Mouse (Mus musculus) ovary, postnatal 14 days (tissue): ENCODE measurements around the gene Nfatc2ip.

ENCODE experiments used
- DNase-seq: peaks from one replicate; pipeline ENCODE4 v3.0.0; 2022; ENCODE audit warnings: low spot score

The Nfatc2ip gene

DNA sequence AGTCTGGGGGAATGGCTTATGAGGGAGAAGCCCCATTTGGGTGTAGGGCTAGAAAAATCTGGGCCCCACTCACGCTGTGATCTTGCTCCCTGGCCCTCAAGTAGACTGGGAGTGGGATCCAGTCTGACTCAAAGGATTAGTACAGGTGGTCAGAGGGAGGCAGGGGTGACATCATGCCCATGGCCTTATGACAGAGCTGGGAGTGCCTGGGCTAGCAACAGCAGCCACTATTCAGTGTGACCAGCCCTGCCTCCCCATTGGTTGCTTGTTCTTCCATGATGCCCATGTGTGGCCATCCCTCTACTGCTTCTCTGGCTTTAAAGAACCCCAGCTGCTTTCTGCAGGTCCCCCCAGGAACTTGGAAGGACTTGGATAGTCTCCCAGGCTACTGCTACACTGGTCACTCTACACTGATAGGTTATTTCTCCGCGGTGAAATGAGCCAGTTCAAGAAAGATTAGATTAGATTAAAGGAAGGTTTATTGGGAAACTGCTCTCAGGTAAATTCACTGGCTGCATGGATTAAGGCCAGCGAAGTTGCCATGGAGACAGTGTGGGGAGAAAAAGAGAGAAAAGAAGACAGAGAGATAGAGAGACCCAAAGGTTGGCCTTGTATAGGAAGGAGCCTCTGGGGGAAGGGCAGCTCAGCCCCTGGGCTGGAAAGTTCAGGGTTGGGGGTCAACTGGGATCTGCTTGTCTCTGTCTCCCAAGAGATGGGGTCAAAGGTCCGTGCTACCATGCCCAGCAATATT lies 40.5 kb downstream of the Nfatc2ip start:
- no peak for DNase-seq

DNA sequence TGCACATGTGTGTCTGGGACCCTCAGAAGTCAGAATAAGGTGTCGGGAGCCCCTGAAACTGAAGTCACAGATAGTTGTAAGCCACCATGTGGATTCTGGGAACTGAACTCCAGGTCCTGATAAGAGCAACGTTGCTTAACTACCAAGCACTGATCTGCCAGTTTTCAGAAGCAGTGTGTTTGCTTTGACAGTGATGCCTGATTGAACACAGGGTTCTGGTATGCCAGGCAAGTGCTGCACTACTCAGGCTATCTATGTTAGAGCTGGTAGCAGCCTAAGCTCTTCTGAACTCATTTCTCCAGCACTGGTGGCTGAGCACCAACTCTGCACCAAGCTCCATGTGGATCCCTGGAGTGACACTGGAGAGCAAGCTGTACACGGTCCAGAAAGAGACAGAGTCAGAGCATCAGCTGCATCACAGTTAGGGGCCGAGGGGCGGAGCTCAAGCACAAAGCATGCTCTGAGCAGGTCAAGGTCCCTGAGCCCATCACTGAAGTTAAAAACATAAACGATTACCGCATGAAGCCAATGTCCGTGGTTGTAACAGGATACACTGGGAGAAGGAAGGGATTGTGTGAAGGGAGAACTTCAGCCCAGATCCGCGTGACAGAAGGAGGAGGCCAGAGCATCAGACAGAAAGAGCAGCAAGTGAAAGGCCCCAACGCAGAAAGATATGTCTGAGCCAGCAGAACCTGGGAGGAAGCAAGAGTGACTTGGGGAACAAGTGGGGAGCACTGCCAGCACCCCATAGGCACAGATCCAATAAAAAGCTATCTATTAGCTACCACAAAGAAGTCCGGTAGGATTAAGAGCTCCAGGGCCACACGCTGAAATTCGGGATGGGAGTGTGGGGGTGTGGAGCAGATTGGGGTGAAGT lies 41.6 kb downstream of the Nfatc2ip start:
- DNase-seq: no peak

DNA sequence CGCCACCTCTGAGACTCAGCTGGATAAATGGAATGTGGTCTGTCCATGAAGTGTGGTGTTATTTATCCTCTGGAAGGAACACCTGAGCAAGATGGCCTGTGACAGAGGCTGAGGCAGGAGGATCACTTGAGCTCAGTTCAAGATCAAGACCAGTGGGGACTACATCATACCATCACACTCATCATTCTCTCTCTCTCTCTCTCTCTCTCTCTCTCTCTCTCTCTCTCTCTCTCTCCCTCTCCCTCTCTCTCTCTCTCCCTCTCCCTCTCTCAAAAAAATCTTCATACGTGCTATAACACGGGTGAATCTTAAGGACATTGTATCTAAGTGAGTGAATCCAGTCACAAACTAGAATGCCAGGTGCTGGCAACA lies 42.6 kb downstream of the Nfatc2ip start:
- DNase-seq: no peak

DNA sequence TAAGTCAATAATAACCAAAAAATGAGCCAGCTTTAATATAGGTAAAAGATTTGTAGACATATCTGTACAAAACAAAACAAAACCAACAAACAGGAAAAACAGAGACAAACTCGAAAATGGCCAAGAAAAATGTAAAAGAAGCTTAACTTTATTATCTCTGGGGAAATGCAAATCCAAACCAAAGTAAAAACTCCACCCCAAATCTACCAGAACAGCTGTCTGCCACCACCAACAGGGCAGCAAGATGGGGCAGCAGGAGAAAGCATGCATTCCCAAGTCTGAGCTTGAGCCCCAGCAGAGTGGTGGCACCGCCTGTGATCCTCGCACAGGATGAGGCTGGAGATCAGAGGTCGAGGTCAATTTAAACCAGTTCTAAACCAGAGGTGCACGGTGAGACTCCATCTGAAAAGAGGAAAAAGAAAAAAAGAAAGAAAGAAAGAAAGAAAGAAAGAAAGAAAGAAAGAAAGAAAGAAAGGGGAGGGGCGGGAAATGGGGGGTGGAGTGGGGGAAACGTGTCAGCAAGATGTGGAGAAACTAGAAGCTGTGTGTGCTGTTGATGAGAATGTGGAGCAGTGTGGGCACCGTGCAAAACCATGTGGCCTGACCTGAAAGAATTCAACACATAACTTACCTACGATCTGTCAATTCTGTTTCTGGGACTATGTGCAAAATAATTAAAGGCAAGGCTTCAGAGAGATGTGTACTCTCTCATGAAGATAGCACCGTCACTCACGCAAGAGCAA lies 43.1 kb downstream of the Nfatc2ip start:
- no peak for DNase-seq

DNA sequence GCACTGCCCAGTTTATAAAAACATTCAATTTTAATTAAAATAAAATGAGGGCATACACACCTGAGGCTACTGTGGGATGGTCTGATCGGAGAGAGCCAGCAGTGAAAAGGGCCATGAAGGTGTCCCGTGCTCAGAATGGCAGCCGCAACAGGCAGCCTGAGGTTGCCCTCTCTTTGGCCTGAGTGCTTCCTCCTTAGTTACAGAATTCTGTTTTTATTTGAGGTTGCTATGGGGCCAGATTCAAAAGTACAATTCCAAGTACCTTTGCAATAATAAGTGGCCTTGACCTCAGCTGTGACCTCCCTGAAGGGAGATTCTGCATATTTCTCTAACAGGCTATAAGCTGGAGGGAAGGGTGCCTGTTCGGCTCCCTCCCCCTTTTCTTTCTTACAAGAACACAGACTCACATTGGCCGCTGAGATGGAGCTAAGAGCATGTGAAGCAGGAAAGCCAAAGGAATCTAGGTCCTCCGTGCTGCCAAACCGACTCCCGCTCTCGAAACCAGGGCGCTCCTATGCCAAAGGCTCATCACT lies 45.1 kb downstream of the Nfatc2ip start:
- no peak for DNase-seq

DNA sequence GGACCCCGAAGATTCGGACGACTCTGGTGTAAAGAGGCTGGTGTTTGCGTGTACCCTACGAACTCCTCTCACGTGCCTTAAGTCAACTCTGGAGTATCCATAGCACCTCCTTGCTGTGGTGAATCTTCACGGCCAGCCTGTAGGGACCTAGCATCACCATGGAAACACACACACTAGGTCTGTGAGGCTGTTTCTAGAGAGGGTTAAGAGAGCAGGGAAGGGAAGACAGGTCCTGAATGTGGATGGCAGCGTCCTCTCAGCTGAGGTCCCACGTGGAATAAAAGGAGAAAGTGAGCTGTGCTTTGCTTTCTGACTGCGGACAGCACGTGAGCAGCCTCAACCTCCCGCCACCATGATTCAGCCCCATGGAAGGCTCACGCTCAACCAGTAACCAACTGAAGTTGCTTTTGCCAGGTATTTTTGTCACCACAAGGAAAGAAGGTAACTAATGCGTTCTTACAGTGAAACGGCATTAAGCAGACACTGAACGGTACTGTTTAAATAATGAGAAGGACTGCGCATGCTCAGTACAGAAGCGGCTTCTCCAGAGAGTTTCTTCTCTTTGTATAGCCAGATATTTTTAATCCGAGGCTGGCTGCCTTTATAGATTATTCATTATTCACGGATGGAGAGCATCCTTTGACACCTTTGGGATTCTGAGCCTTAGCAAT lies 45.7 kb downstream of the Nfatc2ip start:
- no peak for DNase-seq

DNA sequence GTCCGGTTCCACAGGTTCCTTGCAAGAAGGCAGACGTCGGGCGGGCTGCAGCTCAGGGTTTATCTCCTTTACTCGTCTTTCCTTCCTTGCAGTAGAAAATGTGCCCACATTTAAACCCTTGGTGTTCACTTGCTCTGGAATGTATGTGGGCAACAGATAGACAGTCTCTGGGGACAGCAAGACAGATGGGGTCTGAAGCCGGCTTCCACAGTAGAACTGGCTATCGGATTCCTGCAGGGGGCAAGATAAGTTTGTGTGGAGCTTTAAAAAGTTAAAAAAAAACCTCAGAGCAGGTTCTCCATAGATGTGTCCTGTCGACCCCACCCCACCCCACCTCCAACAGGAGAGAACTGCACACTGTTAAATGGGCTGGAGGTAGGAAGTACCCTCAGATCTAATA lies 48.2 kb downstream of the Nfatc2ip start:
- DNase-seq: no peak

DNA sequence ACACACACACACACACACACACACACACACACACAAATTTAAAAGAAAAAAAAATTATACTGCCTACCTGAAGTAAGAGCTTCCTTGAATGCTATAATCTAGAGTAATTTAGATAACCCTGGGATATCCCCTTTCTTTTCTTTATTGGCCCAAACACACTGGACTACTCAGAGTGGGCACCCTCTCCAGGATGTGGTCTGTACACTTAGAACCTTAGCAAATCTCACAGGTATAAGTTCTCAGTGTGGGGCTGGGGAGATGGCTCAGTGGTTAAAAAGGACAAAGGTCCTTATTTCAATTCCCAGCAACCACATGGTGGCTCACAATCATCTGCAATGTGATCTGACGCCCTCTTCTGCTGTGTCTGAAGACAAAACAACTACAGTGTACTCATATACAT lies 49.4 kb downstream of the Nfatc2ip start:
- DNase-seq: no peak

DNA sequence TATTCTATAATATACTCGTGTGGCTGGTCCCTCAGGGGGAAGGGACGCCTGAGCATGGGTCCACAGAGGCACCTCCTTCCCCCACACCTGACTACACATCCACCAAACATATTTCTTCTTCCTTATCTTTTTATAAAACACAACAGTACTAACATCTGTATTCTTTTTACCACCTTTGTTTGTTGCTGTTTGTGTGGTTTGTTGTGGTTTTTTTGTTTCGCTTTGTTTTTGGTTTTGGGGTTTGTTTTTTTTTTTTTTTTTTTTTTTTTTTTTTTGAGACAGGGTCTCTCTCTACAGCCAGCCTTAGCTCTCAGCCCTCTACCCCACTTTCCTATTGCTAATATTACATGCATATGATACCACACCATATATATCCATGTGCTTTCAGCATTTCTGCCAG lies 50.6 kb downstream of the Nfatc2ip start:
- DNase-seq: no peak

DNA sequence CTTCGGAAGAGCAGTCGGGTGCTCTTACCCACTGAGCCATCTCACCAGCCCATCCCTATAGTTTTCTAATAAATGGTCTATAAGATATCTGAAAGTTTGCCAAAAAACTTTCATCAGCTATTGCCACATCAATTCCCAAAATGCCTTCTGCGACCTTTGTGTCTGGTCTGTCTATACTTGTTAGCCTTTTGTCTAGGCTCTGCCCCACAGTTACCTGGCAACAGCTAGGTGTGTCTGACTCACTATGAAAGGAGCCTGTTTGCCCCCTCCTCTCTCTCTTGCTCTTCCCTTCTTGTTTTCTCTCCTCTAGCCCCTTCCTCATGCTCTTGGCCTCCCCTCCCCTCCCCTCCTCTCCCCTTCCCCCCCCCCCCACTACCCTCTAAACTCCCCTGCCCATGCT lies 51.0 kb downstream of the Nfatc2ip start:
- no peak for DNase-seq

DNA sequence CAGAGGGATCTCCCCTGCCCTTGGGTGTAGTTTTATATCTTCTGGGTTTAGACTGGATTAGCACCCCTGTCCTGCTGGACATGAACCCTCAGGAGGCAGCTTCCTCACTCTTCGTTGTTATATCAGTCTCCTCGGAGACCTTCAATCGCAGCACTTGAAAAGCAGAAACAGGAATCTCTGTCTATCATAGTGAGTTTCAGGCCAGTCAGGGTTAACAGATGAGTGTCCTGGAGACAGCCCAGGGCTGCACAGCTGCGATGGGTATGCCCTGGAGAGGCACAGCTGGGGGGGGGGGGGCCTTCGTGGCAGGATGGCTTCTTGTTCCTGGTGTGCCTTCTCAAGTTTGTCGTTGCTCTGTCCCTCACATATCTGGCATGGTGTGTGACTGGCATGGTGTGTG lies 55.6 kb downstream of the Nfatc2ip start:
- no peak for DNase-seq

DNA sequence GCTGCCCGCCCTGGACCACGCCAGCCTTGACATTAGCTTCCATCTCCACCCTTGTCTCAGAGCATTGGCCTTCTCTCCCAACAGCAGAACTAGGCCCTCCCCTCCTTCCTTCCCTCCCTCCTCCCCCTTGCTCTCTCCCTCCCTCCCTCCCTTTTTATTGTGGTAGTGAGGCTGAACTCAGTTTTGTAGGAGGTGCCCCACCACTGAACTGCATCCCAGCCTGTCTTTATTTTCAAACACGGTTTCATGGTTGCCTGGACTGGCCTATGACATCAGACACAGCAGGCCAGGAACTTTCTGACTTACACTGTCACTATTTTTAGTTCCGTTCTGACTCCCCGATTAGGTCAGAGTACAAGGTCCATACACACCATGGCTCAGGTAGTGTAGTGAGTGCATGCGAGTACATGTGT lies 56.3 kb downstream of the Nfatc2ip start:
- DNase-seq: no peak

DNA sequence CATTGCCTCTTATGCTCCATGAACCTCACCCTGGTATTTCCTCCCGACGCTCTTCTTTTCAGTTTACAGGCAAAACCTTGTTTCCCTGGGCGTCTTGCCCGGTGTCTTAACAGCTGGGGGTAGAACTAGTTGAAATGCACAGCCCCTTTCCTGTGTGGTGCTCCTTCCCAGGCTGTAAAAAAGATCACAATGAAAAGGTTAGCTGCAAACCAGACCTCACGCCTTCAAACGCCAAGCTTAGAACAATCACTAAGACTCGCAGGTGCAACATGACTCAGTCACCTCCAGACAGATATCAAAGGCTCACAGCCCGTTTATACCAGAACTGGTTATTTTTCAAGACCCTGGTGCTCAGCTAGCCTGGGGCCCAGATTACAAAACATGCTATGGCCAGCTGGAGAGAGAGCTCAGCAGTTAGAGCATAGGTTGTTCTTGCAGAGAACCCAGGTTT lies 57.0 kb downstream of the Nfatc2ip start:
- no peak for DNase-seq

DNA sequence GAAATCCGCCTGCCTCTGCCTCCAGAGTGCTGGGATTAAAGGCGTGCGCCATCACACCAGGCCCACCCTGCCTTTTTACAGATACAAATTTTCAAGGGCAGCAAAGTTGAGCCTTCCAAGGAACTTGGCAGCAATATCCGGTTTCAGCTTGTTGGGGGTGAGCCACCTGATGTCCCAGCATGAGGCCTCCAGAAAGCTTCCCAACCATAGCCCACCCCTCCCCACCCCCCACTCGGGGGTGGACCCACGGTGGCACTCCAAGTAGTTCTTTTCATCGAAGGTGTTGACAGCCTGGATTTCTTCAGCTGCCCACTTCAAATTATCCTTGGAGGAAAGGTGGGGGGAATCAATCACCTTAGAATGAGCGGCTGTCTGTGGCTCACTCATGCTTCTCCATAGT lies 57.6 kb downstream of the Nfatc2ip start:
- no peak for DNase-seq

DNA sequence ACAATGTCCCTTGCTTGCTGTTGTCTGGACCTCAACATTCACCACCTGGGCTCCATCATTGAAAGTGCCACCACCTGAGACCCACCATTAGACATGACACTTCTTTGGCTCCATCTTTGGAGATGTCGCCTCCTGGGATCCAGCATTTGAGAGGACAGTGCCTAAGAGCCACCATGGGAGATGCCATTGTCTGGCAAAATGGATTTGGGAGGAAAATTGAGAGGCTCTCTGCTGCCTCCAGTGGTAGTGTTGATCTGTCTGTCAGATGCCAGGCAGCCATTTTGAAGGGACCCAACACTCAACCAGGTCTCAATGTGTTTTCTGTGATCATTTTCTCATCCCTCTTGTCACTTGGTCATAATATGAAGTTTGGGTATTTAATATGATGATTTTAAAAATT lies 61.0 kb downstream of the Nfatc2ip start:
- no peak for DNase-seq
